Mouse (Mus musculus): ENCODE measurements around the gene Stil.

DNA sequence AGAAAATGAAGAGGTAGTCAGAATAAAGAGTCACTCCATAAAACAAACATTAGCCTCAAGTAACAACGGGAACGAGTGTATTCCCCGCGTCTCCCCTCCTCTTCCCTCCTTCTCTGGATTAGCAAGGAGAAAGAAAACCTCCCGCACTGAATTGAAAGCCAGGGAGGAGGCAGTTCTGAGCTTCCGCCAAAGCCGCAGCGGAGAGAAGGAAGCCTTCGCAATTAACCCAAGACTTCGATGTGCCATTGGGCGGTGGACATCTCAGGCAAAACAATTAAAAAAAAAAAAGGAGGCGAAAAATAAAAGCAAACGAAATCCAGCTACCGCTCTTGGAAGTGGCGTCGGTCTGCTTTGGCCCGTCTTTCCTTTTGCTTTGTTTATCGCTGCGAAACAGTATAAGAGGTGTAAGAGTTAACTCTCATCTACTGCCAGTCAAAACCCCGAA, 58.4 kb downstream of the Stil start:
- no peak for TF ChIP-seq GATA1 (IDR thresholded peaks at IDR 0.05; ENCODE audit: borderline replicate concordance, low read length)
- TF ChIP-seq FLI1 (IDR thresholded peaks at IDR 0.05; ENCODE audit: low read length) = no peak

Data from megakaryocyte, embryonic 14.5 days (primary cell).